Mouse (Mus musculus) bone marrow macrophage, adult 2 months (primary cell): ENCODE data around the gene Mrpl4.

Experiments used
- CTCF ChIP-seq: IDR thresholded peaks from 2 replicates; pipeline ENCODE4 v1.5.1; 2012; ENCODE audit warnings: low read depth, mild to moderate bottlenecking, low read length, moderate library complexity
- POLR2A ChIP-seq: IDR thresholded peaks from 2 replicates; pipeline ENCODE4 v1.6.1; 2012; ENCODE audit warnings: mild to moderate bottlenecking, low read depth, low read length, borderline replicate concordance

DNA sequence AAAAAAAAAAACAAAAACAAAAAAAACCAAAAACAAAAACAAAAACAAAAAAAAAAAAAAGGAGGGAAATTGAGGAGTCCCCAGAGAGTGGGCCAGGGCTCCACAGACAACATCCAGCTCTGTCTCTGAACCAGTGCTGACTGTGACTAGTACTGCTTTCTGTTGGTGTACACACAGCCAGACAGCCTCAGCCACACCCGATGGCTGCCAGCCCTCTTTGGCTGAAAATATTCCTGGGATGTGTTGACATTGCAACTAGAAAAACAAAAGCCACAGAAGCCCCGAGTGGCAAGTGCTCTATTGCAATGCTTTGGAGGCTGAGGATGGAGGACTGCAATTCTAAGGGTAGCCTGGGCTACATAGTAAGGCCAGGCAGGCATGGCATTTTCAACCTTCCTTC lies 7.8 kb downstream of the Mrpl4 start:
- no peak for TF ChIP-seq CTCF
- TF ChIP-seq POLR2A: no peak
